Mouse (Mus musculus) adrenal gland, adult 2 months (tissue): Measurements from ENCODE around the gene Pdcd7. TPM values are rescaled to one million over a fixed set of nuclear protein-coding genes. Genes with fewer than 3 reads are reported as not detected.
A peak's percentile ranks its signal among the peaks of the same experiment; 100 is the strongest.

Experiments
- DNase-seq: peaks from one replicate; pipeline ENCODE4 v3.0.0; 2021
- polyA plus RNA-seq: library from polyadenylated mRNA; depleted of rRNA; stranded (reverse); fragments of >200 nt; gene quantifications from 2 replicates; pipeline ENCODE4 v1.2.3, GENCODE M21; 2012
- total RNA-seq, 2 experiments: library from RNA; stranded (reverse); gene quantifications; 2 replicates each; pipeline ENCODE4 v1.2.3; 2021

The Pdcd7 gene
- total and polyA plus RNA-seq, 3 experiments, result 14.2 to 22.7 (median 16.8) TPM

DNA sequence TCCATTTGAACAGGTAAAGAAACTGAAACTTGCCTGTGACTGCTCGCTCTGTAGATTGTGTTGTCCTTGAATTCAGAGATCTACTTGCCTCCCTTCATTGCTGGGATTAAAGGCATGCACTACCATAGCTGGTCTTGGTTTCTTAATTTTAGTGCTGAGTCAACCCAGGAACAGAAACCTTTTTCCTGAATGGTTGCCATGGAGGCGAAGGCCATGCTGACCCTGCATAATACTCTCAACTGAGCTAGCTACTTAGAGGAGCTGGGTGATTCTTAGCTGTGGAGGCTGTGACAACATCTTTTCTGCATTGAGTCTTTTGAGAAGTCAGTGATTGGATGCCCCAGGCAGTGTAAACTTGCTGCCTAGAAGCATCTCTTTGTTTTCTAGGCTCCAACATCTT is 11.1 kb downstream of the Pdcd7 start:
- peak; percentile 84 for DNase-seq

DNA sequence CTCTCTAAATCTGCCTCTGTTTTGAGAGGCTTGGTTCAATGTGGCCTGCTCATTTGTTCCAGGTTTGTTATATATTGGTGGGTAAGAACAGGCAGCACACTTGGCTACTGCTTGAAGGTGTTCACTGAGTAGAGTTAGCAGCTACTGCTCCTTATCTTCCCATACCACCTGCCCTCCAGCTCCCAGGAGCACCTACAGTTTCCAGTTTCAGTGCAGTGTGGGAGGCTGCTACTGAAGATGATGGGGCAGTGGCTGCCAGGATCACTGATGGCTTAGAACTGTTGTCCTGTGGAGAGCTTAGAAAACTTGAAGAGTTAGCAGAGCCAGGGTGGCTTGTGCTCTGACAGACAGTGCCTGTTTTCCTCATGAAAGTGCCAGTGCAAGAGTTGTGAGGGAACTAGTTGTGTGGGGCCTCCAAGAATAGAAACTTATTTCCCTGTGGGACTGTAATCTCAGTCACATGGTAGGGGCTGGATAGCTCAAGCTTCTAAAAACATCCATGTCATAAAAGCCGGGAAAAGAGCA is 13.1 kb downstream of the Pdcd7 start:
- DNase-seq, result no peak

DNA sequence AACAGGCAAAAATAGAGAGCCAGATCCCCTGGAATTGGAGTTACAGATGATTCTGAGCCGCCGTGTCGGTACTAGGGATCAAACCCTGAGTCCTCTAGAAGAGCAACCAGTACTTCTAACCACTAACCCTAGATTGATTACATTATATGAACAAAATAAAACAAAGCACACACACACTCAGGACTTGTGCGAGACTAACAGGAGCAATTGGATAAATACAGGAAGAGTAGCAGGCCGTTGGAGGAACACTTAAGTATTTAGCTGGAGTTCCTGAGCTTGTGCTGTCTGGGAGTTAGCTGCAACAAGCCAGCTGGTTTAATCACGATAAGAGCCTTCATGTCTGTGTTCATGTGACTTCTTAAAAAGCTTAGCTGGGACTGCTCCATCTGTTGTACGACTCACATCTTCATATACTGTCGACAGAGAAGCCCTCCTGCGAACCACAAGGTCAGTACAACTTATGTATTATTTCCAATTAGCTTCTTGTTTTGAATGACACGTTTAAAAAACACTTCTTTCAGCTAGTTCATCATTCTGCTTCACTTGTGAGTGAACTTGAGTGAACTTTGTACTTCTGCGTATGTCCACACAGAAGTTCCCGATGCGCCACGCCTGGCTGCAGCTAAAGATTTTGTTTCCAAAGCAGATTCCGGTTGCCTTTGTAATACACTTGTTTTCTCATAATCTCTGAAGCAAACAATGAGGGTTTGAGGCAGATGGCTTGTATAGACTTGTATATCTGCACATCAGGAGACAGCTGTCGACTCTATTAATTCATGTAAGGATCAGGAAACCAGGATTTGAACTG is 14.9 kb downstream of the Pdcd7 start, which contains the start of gene Ubap1l:
TSS of gene Ubap1l (plus strand) at position 401 of the 808 bp plus-strand sequence.
- DNase-seq, result no peak

DNA sequence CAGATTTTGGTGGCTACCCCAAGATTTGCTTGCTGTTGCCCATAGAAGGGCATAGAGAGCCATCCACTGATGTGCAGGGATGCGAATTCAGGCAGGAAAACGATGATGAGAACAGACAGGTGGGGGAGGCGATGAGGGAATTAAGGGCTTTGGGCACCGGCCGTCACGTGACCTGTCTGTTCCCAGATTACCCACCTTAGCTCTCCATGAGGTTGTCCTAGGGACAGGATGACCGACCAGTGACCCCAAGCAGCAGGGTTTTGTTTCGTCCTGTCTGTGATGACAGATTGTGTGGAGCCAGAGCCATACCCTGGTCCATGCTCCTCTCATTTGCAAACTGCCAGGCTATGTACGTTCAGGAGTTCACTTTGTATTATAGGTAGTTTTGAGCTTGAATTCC is 17.8 kb downstream of the Pdcd7 start:
- no peak for DNase-seq

DNA sequence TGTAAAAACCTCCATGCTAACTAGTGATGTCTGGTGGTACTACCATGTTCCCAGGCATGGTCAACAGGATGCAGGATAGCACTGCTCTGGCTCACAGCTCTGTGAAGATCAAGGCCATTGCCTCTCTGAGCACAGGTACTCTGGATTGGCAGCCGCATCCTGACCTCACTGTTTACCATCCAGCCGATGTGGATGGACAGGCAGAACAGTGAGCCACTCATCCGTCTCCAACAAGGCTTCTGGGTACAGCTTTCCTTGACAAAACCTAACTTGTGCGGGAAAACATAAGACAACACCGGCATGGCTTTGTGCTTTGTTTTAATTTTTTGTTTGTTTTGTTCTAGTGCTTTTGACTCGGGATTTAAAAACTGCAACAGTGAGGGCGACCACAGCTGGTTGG is 19.8 kb downstream of the Pdcd7 start:
- DNase-seq, result no peak

DNA sequence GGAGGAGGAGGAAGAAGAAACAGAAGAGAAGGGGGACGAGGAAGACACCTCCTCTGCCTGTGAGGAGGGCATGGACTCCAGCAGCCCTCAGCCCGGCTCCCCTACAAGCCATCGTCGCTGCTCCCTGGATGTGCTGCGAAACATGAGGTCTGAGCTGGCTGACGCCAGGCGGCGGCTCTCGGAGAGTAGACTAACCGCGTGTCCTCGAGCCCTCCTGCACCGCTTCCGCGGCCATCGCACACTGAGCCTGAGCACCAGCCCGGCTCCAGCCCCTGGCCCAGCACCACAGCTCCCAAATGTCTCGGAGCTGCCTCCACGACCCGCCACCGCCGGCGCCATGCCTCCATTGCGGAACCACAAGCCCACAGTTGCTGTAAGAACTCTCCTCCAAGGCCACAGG is 25.9 kb downstream of the Pdcd7 start:
- DNase-seq, result no peak

DNA sequence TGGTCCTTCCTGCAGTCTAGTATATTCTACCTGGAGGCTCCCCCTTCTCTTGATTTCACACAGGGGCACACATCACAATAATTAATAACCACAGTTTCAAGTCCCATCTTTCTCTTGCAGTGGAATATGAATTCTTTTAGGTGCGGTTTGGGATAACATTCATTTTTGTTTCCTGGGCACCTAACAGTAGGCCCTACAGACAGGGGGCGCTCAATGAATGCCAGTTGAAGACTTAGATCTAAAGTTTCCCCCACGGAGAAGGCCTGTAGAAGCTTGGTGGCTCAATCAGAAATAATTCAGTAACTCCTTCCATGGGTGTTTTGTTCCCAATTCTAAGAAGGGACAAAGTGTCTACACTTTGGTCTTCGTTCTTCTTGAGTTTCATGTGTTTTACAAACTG is 26.5 kb downstream of the Pdcd7 start:
- no peak for DNase-seq

DNA sequence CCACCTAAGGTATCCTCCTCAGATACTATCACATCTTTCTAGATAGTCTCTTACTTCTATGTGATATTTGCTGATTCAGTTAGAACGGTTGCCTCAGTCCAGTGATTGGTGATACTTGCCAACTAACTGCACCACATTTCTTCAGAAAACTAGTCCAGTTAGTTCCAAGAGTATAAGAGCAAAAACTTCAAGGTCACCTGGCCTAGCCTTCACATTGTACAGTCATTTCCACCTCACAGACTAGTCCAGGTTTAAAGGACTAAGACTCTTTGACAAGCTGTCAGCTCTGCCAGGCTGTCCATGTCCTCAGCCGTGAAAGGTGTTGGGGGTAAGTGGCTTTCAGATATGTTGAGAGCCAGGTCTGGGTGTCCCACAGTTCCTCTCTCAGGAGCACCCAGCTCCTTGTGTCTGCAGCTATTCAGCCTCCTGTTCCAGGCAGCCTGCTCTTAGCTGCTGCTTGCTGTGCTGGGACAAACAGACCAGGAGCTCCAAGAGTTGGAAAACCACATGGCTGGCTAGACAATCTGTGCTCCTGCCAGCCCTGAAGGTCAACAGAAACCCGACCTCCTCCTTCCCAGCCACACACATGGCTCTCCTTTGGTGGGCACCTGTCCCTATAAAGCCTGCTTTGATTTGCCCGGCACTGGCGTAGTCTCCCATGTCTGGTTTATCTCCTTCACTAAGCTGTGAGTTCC is 28.7 kb downstream of the Pdcd7 start:
- DNase-seq, result no peak

DNA sequence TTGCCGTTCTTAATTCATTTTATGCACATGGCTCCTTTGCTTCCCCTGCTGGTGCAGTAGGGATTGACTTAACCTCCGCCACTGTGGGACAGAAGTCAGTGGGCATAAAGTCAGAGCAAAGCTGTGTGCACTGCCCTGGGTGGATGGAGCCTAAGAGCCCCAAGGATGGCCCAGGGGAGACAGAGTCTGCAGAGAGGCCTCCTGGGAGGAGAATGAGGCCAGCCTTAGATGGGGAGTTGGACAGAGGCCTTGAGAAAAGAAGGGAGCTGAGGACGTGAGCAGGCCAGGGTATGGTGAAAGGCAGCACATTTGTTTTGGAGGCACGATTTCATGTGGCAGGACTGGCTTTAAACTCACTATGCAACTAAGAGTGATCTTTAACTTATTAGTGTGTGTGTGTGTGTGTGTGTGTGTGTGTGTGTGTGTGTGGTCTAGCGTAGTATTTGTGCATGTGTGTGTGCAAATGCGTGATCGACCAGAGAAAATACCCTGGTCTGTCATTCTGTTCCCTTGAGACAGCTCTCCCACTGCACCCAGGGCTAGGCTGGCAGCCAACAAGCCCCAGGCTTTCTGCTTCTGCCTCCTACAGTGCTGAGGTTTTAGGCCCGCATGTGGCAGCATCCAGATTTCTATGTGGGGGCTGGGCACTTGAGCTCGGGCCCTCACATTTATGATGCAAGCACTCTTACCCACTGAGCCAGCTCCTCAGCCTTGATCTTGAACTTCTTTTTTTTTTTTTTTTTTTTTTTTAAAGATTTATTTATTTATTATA is 29.4 kb downstream of the Pdcd7 start:
- peak; percentile 35 for DNase-seq

DNA sequence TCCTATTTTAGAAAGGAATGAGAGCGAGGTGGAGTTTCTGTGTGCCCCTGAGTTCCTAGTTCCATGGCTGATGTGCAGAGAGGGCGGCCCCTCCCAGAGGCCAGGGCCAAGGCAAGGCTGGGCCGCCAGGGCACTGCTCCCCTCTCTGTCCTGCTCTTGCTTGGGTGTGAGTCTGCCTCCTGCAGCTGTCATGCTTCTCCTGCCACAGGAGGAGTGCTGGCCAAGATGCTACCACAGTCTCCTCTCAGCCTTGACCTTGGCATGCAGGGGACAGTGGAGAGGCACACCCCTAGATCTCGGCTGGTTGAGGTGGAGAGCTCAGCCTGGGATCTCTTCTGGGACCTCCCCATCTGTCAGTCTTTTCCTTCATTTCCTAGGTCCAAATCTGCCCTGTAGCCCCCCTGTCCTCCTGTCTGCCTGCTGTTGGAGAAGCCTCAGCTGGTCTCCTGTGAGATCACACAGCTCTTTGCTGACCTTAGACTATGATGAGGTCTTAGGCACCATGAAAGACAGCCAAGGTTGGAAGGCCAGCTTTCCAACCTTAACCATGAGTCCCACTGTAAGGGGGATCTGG is 35.2 kb downstream of the Pdcd7 start:
- no peak for DNase-seq

DNA sequence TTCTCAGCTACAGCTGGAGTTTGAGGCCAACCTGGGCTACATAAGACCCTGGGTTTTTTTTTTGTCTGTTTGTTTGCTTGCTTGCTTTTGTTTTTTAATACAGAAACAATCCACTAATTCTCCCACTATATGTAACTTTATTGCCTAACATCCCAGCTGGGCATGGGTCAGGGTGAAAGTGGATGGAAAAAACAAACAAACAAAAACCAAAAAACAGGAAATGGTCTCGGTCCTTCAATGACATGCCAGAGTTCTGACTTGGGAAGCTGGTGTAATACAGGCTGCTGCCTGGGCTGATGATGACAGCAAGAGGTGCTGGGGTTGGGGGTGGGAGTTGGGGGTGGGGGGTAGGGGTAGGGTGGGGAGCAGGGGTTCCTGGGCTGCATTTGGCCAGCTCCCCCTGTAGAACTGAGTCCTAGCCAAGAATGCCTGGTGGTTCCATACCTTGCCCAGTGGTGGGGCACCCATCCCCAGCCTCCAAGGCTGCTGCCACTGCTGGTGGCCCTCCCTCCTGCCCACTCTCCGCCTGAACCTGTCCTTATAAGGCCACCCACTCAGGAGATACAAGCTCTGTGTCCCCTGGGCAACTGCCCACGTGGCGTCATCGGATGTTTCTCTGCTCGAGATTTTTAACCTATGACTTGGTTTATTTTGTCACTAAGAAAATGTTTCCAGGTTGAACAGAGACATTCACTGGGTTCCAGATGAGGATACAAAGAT is 36.3 kb downstream of the Pdcd7 start:
- no peak for DNase-seq

DNA sequence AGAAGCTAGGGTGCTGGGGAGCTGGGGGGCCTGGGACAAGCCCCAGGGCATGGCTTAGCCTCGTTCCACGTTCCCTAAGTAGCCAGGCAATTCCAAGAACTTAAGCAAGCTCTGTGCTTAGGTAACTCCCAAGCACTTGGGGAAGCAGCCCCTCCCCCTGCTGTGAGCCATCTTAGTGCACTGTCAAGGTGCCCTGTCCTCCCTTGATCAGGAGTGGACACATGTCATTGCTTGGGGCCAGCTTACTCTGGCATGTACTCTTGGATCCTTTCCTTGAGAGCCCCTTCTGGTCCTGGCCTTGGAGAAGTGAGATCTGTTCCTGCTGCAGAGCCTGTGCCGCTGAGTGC is 36.8 kb downstream of the Pdcd7 start:
- DNase-seq, result no peak

DNA sequence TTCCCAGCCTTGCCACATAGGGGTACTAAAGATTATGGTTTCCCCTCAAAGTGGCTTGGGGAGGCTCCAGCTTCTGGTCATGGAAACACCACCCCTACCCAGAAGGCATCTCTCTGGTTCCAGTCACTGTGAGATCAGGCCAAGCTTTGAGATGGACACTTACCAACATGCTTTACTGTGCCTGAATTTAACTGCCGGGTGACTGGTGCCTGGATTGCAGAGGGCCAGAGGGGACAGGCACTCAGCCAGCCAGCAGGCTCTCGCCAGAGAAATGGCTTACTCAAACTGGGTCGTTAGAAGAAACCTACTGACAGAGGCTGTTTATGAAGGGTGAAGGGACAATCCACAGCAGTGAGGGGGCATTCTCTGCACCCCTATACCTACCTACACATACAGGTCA is 38.4 kb downstream of the Pdcd7 start:
- DNase-seq, result peak; percentile 30

DNA sequence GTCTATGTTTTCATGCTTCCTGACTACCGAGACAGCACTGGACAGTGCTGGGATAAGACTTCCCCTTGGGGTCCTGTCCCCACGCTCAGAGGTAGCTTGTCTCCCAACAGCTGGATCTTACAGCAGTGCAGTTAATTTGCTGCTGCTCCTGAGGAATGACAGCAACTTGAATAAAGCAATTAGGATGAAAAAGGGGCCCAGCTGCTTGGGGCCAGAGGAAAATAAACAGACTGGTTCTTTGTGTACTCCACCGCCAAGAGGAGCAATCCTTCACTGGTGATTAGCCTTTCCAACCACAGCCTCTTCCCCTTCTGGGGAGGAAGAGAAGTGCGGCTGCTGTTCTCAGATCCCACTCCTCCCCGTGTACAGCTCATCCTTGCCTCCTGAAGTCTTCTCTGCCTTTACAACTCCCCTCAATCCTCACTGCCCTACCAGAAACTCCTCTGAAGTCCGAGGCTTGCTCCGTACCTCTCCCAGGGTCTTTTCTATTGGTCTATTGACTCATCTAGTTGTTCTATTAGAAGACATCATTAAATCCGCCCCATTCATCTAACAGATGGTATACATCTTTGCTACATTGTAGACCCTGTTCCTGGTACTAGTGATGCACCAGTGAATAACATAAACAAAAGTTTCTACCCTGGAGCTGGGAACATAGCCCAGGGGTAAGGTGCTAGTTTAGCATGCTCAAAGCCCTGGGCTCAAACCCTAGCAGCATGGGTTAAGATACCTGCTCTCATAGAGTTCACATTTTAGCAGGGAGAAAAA is 40.7 kb downstream of the Pdcd7 start:
- DNase-seq, result no peak

DNA sequence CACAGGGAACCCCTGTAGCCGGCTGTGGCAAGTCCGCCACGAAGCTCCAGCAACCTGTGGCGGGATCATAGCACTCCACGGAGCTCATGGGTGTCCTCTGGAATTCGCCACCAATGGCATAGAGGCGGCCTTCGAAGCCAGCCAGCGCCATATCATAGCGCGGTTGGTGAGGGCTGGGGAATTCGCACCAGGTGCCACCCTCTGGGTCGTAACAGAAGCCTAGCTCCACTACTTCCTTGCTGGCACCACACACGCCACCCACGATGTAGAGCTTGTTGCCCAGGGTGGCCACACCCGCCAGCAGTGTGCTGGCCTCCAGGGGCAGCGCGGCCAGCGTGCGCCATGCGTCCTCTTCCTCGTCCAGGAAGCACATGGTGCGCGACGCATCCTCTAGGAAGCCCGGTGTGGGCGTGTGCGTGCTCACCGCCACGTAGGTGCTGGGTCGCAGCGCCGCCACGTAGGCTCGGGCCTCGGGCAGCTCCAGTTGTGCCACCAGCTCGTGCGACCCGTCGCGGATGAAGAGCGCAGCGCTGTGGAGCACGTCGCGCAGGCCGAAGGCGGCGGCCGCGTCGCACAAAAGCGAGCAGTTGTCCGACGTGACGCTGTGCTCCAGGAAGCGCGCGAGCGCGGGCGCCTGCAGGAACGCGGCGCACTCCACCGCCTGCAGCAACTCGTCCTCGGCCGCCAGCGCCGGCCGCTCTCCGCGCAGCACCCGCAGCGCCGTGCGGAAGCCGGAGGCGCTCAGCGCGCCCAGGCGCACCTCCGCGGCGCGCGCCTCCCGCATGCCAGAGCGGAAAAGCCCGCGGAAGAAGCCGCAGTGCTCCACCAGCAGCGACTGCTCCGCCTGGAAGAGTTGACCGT is 45.1 kb downstream of the Pdcd7 start:
- peak; percentile 21 for DNase-seq

DNA sequence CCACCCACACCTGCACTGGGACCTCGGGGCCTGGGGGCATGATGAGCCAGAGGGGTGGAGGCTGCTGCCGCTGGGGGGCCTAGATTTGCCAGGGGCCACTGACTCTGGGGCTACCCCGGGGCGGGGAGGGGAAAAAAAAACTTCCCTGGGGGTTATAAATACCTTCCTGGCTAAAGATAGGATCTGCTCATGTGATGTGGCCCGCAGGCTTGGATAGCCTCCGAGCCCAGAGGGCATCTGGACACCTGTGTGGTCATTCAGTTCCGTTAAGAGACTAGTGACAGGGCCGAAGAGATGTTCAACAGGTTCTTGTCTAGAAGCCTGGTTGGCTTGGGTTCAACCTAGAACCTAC is 45.7 kb downstream of the Pdcd7 start, which contains the start of gene Kbtbd13:
TSS of gene Kbtbd13 (minus strand) at position 40 of the 352 bp plus-strand sequence.
- DNase-seq, result no peak

DNA sequence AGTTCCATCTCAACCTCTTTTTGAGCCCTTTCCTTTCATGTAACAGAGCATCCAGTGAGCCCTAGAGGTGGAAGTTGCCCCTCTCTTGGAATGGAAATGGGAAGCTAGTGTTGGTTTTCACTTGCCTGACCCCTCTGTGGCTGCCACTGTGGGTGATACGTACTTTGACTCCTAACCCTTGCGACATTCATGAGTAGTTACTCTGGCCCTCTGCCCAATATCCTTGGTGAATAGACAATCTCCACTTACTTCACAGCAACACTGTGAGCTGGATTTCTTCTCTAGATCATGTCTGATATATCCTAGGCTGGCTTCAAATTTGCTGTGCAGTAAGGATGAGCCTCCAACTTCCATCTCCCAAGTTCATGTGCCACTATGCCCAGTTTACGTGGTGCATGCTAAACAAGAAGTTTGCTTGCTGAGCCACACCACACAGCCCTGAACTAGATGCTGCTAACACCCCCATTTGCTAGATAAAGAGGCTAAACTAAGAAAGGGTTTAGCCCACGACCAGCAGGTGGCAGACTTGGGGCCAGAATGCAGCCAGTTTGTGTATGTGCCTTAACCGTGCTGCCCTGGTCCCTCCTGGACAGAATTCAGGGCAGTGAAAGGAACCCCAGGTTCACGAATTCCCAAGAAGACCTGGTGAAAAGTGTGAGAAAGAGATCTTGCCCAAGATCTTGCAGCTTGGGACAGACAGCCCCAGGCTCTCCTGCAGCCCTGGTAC is 46.9 kb downstream of the Pdcd7 start:
- peak; percentile 81 for DNase-seq

DNA sequence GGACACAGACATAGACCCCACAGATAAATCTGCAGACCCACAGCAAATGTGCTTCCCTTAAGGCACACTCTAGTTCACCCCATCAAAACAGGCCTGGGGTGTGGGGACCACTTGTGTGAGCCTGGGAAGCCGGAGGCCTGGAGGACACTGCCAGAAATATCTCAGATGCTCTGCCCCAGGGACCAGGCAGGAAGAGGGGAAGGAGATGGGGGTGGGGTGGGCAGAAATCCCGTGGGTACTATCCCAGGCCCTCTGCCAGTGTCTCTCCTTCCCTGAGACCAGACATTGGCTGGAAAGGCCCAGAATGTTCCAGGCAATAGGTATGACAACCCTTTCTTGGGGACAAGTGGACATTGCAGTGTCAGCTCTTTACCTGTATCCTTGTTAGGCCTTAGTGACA is 47.7 kb downstream of the Pdcd7 start:
- DNase-seq, result no peak

DNA sequence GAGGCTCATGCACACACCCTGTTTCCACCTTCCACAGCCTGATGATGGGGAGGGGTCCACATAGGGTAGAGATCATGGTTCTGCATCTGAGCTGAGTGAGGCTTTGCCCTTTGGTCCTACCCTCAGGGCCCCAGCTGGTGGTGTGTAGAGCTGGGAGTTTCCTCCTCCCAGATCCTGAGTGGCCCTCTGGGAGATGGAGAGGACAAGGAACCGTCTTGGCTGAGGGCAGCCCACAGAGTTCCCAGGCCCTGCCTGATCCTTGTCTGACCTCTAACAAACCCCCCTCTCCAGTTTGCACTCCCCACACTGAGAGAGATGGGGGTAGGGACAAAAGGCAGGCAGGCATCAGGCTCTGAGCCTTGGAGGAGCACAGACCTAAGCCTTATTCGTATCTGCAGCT is 48.5 kb downstream of the Pdcd7 start:
- no peak for DNase-seq
